Mouse (Mus musculus) neural tube, embryonic 15.5 days (tissue): Measurements from ENCODE around the gene Aqp3. TPM values are rescaled to one million over a fixed set of nuclear protein-coding genes. Genes with fewer than 3 reads are reported as not detected.

Experiments used
- ATAC-seq: fragments of 200-750 bp; cut with Nextera tagmentation; 2 replicates; pipeline ENCODE4 v1.8.0; 2017; ENCODE audit warnings: mild to moderate bottlenecking, moderate TSS enrichment, moderate library complexity; ENCODE audit not compliant: low FRiP score
- H3K27ac ChIP-seq: fragments of 300-500 bp; sonication (generic); replicated peaks from 2 replicates; pipeline ENCODE4 v1.5.1; 2015; ENCODE audit warnings: mild to moderate bottlenecking, inconsistent platforms
- H3K27me3 ChIP-seq: fragments of 300-500 bp; sonication (generic); replicated peaks from 2 replicates; pipeline ENCODE4 v1.6.1; 2015; ENCODE audit warnings: inconsistent platforms
- H3K36me3 ChIP-seq: fragments of 300-500 bp; sonication (generic); 2 replicates; pipeline ENCODE4 v1.6.1; 2015; ENCODE audit warnings: inconsistent platforms
- H3K4me1 ChIP-seq: fragments of 300-500 bp; sonication (generic); 2 replicates; pipeline ENCODE4 v1.6.1; 2015; ENCODE audit warnings: inconsistent platforms
- H3K4me2 ChIP-seq: fragments of 300-500 bp; sonication (generic); 2 replicates; pipeline ENCODE4 v1.6.1; 2015; ENCODE audit warnings: inconsistent platforms, mild to moderate bottlenecking, moderate library complexity
- H3K4me3 ChIP-seq: fragments of 300-500 bp; sonication (generic); replicated peaks from 2 replicates; pipeline ENCODE4 v1.5.1; 2015; ENCODE audit warnings: mild to moderate bottlenecking, inconsistent platforms
- H3K9ac ChIP-seq: fragments of 300-500 bp; sonication (generic); replicated peaks from 2 replicates; pipeline ENCODE4 v1.6.1; 2015; ENCODE audit warnings: mild to moderate bottlenecking, inconsistent platforms
- H3K9me3 ChIP-seq: fragments of 300-500 bp; sonication (generic); replicated peaks from 2 replicates; pipeline ENCODE4 v1.6.1; 2016; ENCODE audit warnings: inconsistent platforms
- WGBS: fragments of 180-500 bp; shearing (Covaris S2); methylation state at CpG from one replicate; pipeline ENCODE4 v1.1.7; 2015; ENCODE audit warnings: mixed read lengths; 5-methylcytosine and 5-hydroxymethylcytosine counted together
- polyA plus RNA-seq: library from polyadenylated mRNA; unstranded; fragments of >200 nt; fragmentation: Nextera tagmentation; extraction: Ambion mirVana; gene quantifications from 2 replicates; pipeline ENCODE4 v1.2.1, GENCODE M21; 2015

The Aqp3 gene
- 0.65 TPM in 1 of 2 replicates, not detected in the other for polyA plus RNA-seq

GRCm38 (mm10) chr4:41097871-41098576, at the start of gene Aqp3:
Aqp3 (minus strand) TSS chr4:41098183.
- H3K9me3 ChIP-seq = no peaks in the 10 kb centered on the region
- peaks cover 14% of the 10 kb centered on the region for H3K4me1 ChIP-seq
- no peaks in the 10 kb centered on the region for H3K36me3 ChIP-seq
- peak; percentile 66 for ATAC-seq
- H3K27ac ChIP-seq = no peak within 1 kb of the TSS
- peaks cover 39% of the 10 kb centered on the region for H3K27me3 ChIP-seq
- peak within 1 kb of the TSS; percentile 49 for H3K4me3 ChIP-seq
- H3K9ac ChIP-seq = peak within 1 kb of the TSS; percentile 53
- WGBS = under 1% methylated on average over 42 of the region's 42 CpGs
- peak within 1 kb of the TSS; percentile 99 for H3K4me2 ChIP-seq

GRCm38 (mm10) chr4:41142601-41143000, 44.6 kb upstream of the Aqp3 start:
- no peak overlapping the region for H3K27ac ChIP-seq
- H3K4me2 ChIP-seq = no peak overlapping the region
- no peaks in the 10 kb centered on the region for H3K27me3 ChIP-seq
- ATAC-seq = no peak
- H3K4me3 ChIP-seq = no peak overlapping the region
- H3K9me3 ChIP-seq = no peaks in the 10 kb centered on the region
- WGBS = 84% methylated on average over 2 of the region's 2 CpGs
- H3K9ac ChIP-seq = no peak overlapping the region
- peaks cover 11% of the 10 kb centered on the region for H3K36me3 ChIP-seq
- peaks cover 33% of the 10 kb centered on the region for H3K4me1 ChIP-seq

GRCm38 (mm10) chr4:41140174-41140875, 42.3 kb upstream of the Aqp3 start:
- no peak overlapping the region for H3K4me2 ChIP-seq
- H3K36me3 ChIP-seq = peaks cover 11% of the 10 kb centered on the region
- H3K4me1 ChIP-seq = peaks cover 32% of the 10 kb centered on the region
- H3K9ac ChIP-seq = no peak overlapping the region
- no peak overlapping the region for H3K4me3 ChIP-seq
- no peak overlapping the region for H3K27ac ChIP-seq
- H3K27me3 ChIP-seq = no peaks in the 10 kb centered on the region
- H3K9me3 ChIP-seq = no peaks in the 10 kb centered on the region
- ATAC-seq = no peak
- 88% methylated on average over 6 of the region's 6 CpGs for WGBS

GRCm38 (mm10) chr4:41136811-41137210, 38.8 kb upstream of the Aqp3 start:
- Histone ChIP-seq H3K9ac (peak overlapping the region; percentile 91), H3K27me3 (no peaks in the 10 kb centered on the region), H3K4me3 (peak overlapping the region; percentile 81), H3K9me3 (no peaks in the 10 kb centered on the region), H3K36me3 (peaks cover 11% of the 10 kb centered on the region), H3K4me2 (peak overlapping the region; percentile 74), H3K4me1 (peaks cover 27% of the 10 kb centered on the region), H3K27ac (peak overlapping the region; percentile 96)
- no peak for ATAC-seq
- WGBS = 0% methylated on average over 8 of the region's 8 CpGs

DNA sequence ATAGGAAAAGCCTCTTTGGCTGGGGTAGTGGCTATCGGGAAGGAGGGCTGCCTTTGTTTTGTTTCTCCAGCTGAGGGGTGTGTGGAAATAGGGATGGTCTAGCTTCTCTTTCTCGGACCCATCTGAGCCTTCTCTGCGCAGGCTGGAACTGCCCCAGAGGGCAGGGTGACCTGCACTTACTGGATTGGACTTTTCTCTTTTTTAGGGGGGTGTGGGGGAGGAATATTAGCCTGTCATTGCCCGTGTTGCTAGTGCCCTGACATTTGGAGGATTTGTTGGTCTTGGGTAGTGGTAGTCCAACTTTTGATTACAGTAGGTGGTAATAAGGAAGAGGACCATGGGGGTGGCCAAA, 38.4 kb upstream of the Aqp3 start:
- peak; percentile 37 for ATAC-seq
- 0% methylated on average over 4 of the region's 4 CpGs for WGBS
- Histone ChIP-seq H3K9me3 (no peaks in the 10 kb centered on the region), H3K9ac (peak overlapping the region; percentile 91), H3K27ac (peak overlapping the region; percentile 96), H3K27me3 (no peaks in the 10 kb centered on the region), H3K4me2 (peak overlapping the region; percentile 74), H3K36me3 (peaks cover 11% of the 10 kb centered on the region), H3K4me1 (peaks cover 27% of the 10 kb centered on the region), H3K4me3 (peak overlapping the region; percentile 81)

DNA sequence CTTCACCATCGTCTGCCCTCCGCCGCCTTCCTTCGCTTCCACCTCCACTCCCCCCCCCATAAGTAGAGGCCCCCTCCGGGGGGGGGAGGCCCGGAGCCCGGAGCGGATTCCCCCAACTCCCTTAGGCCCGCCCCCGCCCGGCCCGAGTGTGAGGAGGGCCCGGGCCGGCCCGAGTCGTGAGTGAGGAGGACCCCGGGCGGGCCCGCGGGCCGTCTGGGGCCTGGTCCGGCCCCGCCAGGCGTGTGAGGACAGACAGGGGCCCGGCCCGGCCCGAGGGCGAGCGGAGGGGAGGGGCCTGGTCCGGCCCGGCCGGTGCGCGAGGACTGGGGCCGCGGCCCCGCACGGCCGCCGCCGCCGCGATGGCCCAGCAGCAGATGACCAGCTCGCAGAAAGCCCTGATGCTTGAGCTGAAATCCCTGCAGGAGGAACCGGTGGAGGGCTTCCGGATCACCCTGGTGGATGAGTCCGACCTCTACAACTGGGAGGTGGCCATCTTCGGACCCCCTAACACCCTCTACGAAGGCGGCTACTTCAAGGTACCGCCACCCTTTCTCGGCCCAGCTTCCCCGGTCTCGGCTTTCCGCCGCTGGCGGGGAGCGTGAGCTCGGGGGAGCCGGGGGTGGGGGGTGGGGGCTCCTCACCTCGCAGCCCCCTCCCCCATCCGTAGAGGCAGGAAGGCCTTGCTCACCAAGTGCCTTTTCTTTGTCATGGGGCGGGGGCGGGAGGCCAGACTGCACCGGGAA, 37.9 kb upstream of the Aqp3 start, which contains the start of gene Ube2r2:
TSS of gene Ube2r2 (plus strand) at position 33 of the 743 bp plus-strand sequence.
- Histone ChIP-seq H3K4me2 (peak within 1 kb of the TSS; percentile 74), H3K27ac (peak within 1 kb of the TSS; percentile 96), H3K36me3 (peaks cover 6% of the 10 kb centered on the region), H3K27me3 (no peaks in the 10 kb centered on the region), H3K9me3 (no peaks in the 10 kb centered on the region), H3K4me1 (peaks cover 27% of the 10 kb centered on the region), H3K4me3 (peak within 1 kb of the TSS; percentile 81), H3K9ac (peak within 1 kb of the TSS; percentile 91)
- under 1% methylated on average over 44 of the region's 65 CpGs for WGBS
- ATAC-seq = peak; percentile 84

DNA sequence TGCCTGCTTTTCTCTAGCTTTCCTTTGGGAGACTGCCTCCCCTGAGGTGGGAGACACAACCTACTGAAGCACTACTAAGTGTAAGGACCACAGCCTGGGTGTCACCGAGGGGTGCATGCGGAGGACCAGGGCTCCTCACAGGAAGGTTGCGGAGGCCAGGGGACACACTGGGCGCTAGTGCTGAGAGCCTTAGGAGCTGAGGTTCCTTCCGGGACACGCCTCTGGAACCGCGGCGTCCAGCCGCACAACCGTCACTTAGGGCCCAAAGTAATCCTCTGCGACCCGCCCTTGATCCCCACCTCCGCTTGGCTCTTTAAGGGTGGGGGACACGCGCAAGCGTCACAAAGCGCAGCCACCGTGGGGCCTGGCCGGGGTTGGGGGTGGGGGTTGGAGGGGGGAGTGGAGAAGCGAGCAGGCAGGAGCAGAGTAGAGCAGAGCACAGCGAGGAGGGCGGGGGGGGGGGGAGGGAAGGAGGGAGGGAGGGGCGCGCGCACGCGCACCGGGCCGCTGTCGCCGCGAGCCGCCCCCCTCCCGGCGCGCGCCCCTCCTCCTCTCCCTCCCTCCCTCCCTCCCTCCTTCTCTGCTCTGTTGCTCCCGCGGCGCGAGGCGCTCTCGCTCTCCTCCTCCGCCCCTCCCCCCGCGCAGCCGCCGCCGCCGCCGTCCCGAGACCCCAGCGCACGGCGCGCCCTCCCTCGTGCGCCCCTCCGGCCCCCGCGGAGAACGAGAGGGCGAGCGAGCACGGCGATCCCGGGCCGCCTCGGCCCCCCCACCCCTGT, 37.1 kb upstream of the Aqp3 start:
- WGBS = under 1% methylated on average over 27 of the region's 70 CpGs
- Histone ChIP-seq H3K4me2 (peak overlapping the region; percentile 74), H3K27me3 (no peaks in the 10 kb centered on the region), H3K36me3 (peaks cover 5% of the 10 kb centered on the region; the same call in 1 of the 2 replicates), H3K9me3 (no peaks in the 10 kb centered on the region), H3K27ac (peak overlapping the region; percentile 96), H3K4me1 (peaks cover 20% of the 10 kb centered on the region), H3K9ac (peak overlapping the region; percentile 91), H3K4me3 (peak overlapping the region; percentile 81)
- ATAC-seq = peak; percentile 95

- Histone ChIP-seq H3K9me3 (no peaks in the 10 kb centered on the region), H3K4me1 (peaks cover 20% of the 10 kb centered on the region), H3K9ac (no peak overlapping the region), H3K4me2 (no peak overlapping the region), H3K27me3 (no peaks in the 10 kb centered on the region), H3K4me3 (no peak overlapping the region), H3K36me3 (peaks cover 4% of the 10 kb centered on the region; the same call in 1 of the 2 replicates), H3K27ac (no peak overlapping the region)
- no peak for ATAC-seq
- 73% methylated on average over 6 of the region's 6 CpGs for WGBS
Observed at GRCm38 (mm10) chr4:41133529-41134291, 35.7 kb upstream of the Aqp3 start.

DNA sequence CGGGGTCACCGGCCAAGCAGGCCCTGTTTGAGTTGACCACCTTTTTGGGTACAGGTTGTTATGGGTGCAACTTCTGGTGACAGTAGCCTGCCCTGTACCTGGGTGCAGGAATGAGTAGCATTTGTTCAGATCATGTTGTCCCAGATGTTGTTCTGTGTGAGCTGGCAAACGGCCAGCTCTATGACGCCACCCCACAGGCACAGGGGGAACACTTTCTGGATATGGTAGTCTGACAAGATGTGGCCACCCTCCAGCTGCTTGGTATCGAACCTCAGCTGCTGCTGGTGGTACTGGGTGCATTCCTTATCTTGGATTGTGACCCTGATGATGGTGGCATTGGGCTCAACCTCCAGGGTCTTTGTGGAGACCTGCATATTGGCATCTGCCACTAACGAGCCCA, 34.5 kb upstream of the Aqp3 start:
- Histone ChIP-seq H3K4me2 (no peak overlapping the region), H3K4me3 (no peak overlapping the region), H3K9me3 (no peaks in the 10 kb centered on the region)

GRCm38 (mm10) chr4:41129836-41130235, 31.9 kb upstream of the Aqp3 start:
- H3K27ac ChIP-seq = no peak overlapping the region
- no peaks in the 10 kb centered on the region for H3K27me3 ChIP-seq
- no peak overlapping the region for H3K9ac ChIP-seq
- peaks cover 6% of the 10 kb centered on the region for H3K4me1 ChIP-seq
- H3K4me3 ChIP-seq = no peak overlapping the region
- no peak for ATAC-seq
- H3K4me2 ChIP-seq = no peak overlapping the region
- 89% methylated on average over 3 of the region's 3 CpGs for WGBS
- no peaks in the 10 kb centered on the region for H3K36me3 ChIP-seq
- no peaks in the 10 kb centered on the region for H3K9me3 ChIP-seq

More for the DNA sequence above, 34.5 kb upstream of the Aqp3 start:
- Histone ChIP-seq H3K4me1 (peaks cover 12% of the 10 kb centered on the region), H3K27ac (no peak overlapping the region), H3K9ac (no peak overlapping the region), H3K27me3 (no peaks in the 10 kb centered on the region), H3K36me3 (no peaks in the 10 kb centered on the region)
- no peak for ATAC-seq
- WGBS = 73% methylated on average over 6 of the region's 6 CpGs
